Mouse (Mus musculus): ENCODE results near the gene Ubash3b.

Gene Ubash3b

GRCm38 (mm10) chr9:41098065-41098464 lies 63.4 kb downstream of the Ubash3b start:
- no peak for DNase-seq (ENCODE audit: low spot score in 2 of 2)

- DNase-seq (ENCODE audit: low spot score in 2 of 2): no peak
Measured at GRCm38 (mm10) chr9:41091993-41092392, 69.5 kb downstream of the Ubash3b start.

DNA sequence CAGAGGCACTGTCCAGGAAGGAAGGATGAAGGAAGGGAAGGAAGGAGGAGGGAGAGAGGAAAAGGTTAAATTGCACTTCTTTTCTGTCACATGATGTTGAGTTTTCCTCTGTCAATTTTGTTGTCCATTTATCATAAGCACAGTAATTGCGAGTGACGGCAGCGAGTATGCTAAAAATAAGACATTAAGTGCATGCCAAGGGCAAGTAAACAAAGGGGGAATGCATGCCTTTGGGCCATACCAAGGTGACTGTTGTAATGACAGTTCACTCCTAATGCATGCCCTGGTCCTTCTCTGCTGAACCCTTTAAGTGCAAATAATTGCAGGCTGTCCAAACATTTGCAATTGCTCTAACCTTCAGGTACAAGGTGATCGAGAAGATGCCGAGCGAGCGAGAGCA lies 70.3 kb downstream of the Ubash3b start:
- no peak for DNase-seq (ENCODE audit: low spot score in 2 of 2)

DNA sequence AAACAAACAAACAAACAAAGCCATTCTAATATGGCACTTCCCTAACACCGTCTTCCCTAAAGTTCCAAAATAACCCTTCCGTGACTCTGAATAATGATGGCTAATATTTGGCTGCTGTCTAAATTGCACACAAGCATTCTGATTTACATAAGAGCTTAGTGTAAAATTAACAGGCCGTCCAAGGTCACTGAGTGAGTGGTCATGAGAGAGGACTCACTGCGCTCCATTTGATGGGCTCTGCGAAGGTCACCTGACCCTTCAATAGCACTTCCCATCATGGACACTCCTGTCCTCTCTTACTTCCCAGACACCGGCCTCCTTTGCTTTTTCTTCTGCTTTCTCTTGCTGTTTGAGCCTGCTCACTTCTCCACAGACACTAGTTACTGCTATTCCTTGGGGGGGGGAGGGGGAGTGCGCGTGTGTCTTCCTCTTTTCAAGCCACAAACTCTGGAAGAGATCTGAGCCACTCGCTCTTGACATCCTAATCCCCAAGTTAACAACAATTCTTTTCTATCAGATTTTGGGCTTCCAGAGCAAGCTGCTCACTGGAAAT lies 73.6 kb downstream of the Ubash3b start:
- no peak for DNase-seq (ENCODE audit: low spot score in 2 of 2)

DNA sequence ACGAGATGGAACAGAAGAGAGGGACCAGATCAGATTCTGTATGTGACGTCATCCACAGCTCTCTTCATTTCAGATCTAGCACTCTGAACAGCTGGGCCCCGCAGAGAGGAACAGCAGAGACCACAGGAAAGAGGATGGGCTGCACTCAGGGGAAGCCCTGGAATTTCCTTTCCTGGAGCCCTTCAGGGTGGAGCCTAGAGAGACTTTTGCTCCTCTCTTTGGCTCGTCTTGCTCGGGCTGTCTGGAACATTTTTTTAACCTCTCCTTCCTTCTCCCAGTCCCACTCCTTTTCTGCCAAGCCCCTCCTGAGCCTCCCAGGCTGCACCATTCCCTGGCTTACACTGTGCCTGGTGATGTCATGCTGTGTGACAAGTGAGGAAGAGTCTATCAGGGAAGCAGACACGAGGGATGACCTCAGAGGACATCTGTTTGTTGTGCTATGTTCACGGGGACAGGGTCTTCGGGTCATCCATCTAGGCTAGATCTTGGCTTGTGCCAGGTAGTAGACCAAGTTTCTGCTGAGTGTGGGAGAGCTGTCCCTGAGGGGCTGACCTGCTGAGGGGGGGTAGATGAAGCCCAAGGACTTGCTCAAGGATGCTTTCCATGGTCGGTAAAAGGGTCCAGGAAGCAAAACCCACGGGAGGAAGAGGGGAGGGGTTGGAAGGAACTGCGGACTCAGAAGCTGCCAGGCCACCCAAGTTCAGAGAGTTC lies 77.2 kb downstream of the Ubash3b start:
- DNase-seq (ENCODE audit: low spot score in 2 of 2): no peak

GRCm38 (mm10) chr9:41083386-41084055 lies 78.0 kb downstream of the Ubash3b start:
- DNase-seq (ENCODE audit: low spot score in 2 of 2): no peak

- no peak for DNase-seq (ENCODE audit: low spot score in 2 of 2)
Measured at GRCm38 (mm10) chr9:41082891-41083290, 78.6 kb downstream of the Ubash3b start.

DNA sequence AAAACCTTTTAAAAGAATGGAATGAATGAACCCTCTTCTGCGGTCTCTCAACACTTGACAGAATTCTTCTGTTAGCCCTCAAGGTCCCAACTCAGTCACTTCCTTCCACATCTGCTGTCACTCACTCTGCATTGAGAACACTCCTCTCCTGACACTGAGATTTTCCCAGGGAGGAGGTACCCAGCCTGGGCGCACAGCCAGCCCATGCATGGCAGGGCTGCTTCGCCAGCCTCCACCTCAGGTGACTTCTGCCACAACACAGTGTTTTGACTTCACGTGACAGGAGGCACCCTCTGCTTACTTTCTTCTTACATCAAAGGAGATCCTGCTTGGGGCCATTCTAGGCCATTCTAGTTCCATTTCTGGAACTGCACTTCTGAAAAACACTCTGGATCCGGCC lies 80.6 kb downstream of the Ubash3b start:
- DNase-seq (ENCODE audit: low spot score in 2 of 2): peak in 1 of 2 experiments; percentile 42

DNA sequence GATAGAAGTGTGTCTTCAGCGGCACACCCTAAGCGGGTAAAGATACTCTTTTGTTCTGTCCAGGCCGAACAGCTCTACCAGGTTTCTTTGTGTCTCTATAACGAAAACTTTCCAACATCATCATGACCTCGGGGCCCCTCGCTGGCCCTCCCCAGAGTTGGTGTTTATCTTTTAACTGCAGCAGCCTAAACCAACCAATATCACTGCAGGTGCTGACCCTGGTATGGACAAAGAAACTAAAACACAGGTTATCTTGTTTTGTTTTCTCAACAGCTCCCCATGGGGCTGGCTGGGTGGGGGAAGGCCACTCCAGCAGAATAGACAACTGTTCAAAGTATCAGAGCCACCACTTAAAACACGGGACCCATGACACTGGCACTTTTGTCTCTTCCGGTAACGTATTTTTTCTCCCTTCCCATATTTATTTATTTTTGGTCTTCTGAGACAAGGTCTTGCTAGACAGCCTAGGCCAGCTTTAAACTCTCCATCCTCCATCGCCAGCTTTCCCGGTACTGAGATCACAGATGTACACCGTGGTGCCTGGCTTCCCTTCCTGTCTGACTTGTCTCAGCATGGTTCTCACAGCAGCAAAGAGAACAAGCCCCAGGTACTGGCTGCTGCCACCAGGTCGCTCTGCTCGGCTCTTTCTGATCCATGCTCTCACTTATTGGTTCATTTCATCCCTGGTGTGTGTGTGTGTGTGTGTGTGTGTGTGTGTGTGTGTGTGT lies 81.9 kb downstream of the Ubash3b start:
- no peak for DNase-seq (ENCODE audit: low spot score in 2 of 2)

- DNase-seq (ENCODE audit: low spot score in 2 of 2): no peak
Measured at GRCm38 (mm10) chr9:41078198-41078597, 83.3 kb downstream of the Ubash3b start.

DNA sequence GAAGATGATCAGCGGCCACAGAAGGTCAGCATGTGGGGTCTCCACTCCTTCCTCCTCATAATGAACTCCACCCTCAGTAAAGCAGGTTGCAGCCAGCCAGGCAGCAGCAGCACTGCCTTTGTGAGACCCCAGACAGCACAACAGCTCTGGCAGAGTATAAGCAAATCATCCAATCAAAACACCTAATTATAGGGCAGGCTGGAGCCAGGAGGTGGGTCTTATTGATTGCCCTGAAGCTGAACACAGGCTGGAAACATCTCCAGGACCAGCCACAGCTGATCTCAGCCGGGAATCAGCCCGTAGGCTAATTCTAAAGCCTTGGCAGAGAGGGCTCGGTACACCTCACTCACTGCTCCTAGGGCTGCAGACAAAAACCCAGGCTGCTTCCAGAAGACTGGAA lies 85.3 kb downstream of the Ubash3b start:
- DNase-seq (ENCODE audit: low spot score in 2 of 2): no peak

DNA sequence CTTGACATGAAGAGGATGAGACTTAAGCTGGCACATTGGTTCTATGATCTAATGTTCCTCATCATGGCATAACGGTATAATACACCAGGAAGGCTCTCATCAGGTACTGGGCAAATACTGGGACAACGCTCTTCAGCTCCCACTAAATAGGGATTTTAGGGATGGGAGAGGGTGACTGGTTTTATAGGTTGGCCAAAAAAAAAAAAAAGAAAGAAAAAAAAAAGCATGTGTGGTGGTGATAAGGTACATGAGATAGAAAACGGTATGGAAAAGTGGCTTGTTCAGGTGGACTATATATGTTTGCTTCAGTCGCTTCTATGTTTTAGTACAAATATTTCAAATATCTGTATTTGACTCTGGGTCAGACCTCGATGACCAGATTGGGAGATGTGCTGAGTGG lies 86.0 kb downstream of the Ubash3b start:
- DNase-seq (ENCODE audit: low spot score in 2 of 2): no peak

- DNase-seq (ENCODE audit: low spot score in 2 of 2): peak; percentile 66 to 77
Measured at GRCm38 (mm10) chr9:41073196-41074009, 88.1 kb downstream of the Ubash3b start.

DNA sequence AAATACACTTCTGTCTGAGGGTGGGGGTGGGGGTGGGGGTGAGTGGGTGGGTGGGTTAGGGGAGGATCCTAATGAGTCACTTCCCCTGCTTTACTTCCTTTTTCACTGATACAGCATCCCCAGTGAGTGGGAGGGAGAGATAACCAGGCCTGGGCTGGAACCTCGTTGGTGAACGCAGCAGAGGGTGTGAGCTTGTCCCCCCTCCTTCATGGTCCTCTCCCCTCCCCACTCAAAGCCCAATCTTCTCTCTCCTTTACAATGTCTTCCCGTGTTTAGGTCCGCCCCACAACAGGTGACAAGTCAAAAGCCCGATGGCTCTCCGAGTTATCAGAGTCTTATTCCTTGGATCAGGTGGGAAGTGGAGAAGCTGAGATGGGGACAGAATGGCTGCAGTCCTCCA lies 88.7 kb downstream of the Ubash3b start:
- DNase-seq (ENCODE audit: low spot score in 2 of 2): peak; percentile 53 to 59

- DNase-seq (ENCODE audit: low spot score in 2 of 2): peak in 1 of 2 experiments; percentile 28
Measured at GRCm38 (mm10) chr9:41071906-41072511, 89.5 kb downstream of the Ubash3b start.

DNA sequence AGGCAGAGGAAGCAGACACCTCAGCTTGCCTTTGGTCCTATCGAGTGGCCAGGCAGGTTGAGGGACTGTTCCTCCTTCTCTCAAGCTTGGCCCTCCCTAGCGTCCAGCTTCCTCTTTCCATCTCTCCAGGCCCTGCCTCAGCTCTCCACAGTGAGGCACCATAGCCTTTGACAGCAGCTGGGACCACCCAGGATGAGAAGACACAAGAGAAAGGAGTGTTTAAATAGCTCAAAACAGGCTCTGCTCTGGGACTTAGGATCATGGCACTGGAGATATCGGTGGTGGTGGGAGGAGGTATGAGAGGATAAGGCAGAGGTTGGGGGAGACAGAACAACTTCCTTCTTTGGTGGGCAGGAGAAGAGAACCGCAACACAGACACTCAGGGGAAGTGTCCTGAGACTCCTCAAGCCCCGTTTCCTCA lies 90.7 kb downstream of the Ubash3b start:
- peak; percentile 50 to 55 for DNase-seq (ENCODE audit: low spot score in 2 of 2)

- DNase-seq (ENCODE audit: low spot score in 2 of 2): peak in 1 of 2 experiments; percentile 60
Measured at GRCm38 (mm10) chr9:41069509-41069908, 92.0 kb downstream of the Ubash3b start.

DNA sequence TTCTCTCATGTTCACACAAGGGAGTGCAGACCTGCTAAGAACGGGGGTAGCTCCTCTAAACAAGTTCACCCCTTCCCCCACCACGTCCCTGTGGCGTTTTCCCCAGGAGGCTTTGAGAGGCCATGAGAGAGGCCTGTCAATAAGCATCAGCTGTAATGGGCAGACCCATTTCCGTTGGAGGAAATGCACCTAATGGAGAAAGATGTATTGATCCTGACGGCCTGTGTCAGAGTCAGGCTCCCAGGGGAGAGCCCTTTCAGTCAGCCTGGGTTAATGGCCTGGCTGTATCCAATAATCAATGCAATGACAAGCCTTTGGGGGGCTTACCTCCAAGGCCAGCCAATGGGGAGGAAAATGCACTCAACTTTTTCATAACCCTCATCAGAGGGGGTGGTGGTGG lies 100.1 kb downstream of the Ubash3b start:
- DNase-seq (ENCODE audit: low spot score in 2 of 2): no peak

DNA sequence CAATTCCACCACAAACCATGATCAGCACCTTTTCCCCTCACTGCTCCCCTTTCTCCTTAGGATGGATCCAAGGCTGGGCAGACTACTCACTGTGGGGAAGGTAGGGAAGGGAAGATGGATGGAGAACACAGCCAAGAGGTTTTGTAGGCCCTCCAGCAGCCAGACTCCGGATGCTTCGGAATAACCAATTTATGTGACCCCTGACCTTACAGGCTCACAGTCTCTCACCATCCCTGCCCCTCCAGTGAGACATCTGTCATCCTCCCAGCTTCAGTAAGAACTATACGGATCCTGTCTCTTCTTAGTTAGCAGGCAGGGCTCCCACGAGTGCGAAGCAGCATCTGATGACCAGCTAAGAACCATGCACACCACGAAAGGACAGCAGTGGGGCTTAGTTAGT lies 100.9 kb downstream of the Ubash3b start:
- no peak for DNase-seq (ENCODE audit: low spot score in 2 of 2)

DNA sequence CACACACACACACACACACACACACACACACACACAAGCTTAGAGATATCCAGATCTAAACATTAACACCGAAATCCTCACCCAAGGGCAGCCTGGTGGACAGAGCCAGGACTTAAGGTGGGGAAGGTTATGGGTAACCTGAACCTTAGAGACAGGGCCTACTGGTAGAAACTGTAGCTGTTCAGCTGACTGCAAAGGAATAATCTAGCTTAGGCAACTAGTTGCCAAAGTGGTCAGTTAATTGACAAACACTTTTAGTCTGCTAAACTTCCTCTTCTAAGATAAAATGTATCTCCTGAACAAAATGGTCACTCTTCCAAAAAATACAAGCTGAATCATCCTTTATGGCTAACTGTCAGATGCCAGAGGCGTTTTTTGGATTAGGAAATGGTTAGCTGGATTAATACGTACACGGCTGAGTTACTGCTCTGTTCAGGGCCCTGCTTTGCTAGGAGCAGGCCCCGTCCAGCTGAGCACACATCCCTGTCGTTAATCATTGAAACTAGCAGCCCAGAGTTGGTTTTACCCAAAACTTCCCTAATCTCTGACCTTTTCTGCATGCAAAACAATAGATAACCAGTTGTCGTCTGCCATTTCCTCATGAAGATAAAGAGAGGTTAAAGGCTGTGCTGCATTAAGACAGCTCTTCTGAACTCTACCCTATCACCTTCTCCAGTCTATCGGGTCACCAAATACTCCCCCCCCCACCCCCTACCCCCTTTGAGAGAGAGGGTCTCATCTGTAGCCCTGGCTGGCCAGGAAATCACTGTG lies 102.5 kb downstream of the Ubash3b start:
- no peak for DNase-seq (ENCODE audit: low spot score in 2 of 2)

Data from spleen, postnatal 10 days (tissue).